Mouse (Mus musculus): ENCODE measurements around the gene Zfp334.

DNA sequence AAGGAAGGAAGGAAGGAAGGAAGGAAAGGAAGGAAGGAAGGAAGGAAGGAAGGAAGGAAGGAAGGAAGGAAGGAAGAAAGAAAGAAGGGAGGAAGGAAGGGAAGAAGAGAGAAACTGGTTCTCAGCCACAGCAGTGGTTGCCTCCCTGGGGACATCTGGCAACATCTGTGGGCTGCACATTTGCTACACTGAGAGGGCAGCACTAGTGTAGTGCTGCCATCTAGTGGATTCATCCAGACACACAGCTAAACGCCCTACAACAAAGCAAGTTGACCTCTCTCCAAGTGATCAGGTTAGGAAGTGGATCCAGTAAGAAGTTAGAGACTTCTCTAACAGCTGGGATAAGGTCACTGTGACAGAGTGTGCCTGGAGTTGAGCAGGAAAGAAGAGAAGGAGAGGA, 27.2 kb downstream of the Zfp334 start:
- no peak for TF ChIP-seq POLR2A (IDR thresholded peaks at IDR 0.05; ENCODE audit: borderline replicate concordance, extremely low read depth, insufficient read depth, insufficient read length, poor library complexity, severe bottlenecking)
- peak; percentile 85 for TF ChIP-seq CTCF (IDR thresholded peaks at IDR 0.05; ENCODE audit: borderline replicate concordance, extremely low read depth, insufficient read depth, insufficient read length)

Data from brain, embryonic 14.5 days (tissue).